Mouse (Mus musculus) right cerebral cortex, adult 18-20 months (tissue): ENCODE results near the gene Tmem199.
A peak's percentile ranks its signal among the peaks of the same experiment; 100 is the strongest.
"Not testable (repeated sequence)": the region's sequence is repeated elsewhere in the genome, so short reads cannot be mapped to it uniquely, and the experiment has no call there.

Source experiments
- DNase-seq: peaks from one replicate; pipeline ENCODE4 v3.0.0; 2022; ENCODE audit warnings: mixed read lengths

The Tmem199 gene

DNA sequence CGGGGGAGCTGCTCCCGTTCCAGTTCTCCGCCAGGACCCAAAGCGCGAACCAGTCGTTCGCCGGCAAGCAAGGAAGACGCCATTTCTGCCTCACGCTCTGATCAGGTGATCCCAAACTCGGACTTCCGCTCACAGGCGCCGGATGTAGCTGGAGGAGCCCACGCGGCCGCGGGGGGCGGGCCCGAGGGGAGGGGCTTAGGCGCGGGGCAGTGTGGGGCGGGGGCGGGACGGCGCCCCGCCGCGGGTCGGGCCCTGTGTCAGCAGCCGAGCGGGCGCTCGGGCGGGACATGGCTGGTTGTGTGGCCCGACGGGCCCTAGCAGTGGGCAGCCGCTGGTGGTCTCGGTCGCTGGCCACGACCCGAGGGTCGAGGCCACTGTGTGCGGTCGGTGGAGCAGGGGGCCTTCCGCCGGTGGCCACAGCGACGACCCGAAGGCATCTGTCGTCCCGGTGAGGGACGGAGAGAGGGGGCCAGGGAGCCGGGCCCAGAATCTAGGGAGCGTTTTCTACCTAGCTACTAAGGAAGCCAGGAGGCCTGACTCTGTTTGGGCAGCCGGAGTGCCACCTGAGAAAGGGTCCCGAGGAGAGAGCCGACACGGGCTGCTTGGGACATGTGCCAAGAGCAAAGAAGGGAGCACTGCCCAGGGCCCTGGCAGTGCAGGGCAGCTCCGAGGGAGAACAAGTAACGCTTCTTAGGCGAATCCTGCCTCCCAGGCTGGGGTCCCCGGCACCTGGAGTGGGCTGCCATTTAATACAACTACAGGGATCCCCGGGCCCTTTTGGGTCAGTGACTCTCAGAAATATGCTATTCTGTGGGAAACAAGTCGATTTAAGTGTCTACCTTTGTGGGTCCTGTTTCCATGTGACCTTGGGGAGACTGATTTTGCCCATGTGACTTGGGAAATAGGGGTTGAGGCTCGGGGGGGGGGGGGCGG lies at the start of gene Tmem199, which contains the start of gene Poldip2:
Gene Tmem199, minus strand, starts transcription at position 148 of the 933 bp plus-strand sequence.
Gene Poldip2, plus strand, starts transcription at position 169 of the 933 bp plus-strand sequence.
- peak; percentile 92 for DNase-seq

- peak; percentile 84 for DNase-seq
Observed at GRCm38 (mm10) chr11:78560447-78560846, 48.5 kb upstream of the Tmem199 start.

GRCm38 (mm10) chr11:78557241-78557640 lies 45.3 kb upstream of the Tmem199 start:
- no peak for DNase-seq

- DNase-seq, result no peak
Observed at GRCm38 (mm10) chr11:78556070-78556469, 44.1 kb upstream of the Tmem199 start.

DNA sequence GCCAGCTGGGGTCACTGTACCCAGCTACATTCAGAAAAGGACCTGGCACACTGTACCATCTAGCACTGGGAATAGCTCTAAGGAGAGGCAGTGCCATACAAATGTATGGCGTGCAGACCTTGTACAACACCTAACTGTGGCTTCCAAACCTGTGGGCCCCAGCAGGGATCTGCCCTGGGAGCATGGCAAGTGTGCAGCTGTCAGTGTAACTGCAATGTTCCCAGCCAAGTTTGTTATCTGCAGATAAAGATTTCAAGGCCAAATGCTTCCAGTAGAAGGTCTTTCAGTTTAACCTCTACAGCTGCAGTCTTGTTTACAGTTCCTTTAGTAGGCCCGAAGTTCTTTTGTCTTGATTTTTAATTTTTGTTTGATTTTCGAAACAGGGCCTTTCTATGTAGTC lies 43.7 kb upstream of the Tmem199 start:
- DNase-seq, result no peak

GRCm38 (mm10) chr11:78551059-78551398 lies 39.1 kb upstream of the Tmem199 start:
- no peak for DNase-seq

DNA sequence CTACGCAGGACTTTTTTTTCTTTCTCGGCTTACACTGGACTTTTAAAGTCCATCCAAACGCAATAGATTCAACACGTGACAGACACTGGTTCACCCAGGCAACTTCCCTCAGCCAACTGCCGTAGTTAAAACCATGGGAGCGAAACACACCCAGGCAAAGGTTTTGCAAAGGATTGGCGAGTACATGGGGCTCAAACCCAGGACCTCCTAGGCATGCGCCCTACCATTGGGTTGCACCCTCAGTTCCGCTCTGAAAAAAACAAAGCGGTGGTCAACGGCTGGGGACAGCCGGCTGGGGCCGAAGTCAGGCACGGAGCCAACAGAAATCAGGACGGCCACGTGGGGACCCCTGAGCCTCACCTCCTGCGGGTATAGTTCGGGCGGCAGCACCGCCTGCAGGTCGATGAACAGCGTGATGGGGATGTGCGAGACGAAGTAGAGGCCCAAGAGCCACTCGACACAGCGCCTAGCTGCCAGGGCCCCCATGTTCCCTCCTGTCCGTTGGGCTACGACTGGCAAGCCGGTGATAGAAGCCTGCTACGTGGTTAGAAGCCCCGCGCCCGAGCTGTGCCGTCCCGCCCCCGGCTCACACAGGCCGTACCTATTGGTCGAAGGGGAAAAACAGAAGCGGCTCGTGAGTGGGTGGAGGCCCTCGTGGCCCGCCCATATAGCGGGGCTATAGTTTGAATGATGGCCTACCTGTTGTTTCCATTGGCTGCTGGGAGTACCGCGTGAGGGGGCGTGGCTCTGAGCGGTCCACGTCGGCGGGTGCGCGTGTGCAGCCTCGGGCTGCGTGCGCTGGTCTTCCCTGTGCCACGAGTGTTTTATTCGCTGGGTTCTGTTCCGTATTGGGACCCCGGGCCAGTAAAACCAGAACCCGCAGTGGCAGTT lies 38.4 kb upstream of the Tmem199 start, which contains the start of gene Tmem97:
Gene Tmem97, minus strand, starts transcription at position 610 of the 891 bp plus-strand sequence.
- DNase-seq, result peak; percentile 97

- DNase-seq, result no peak
Observed at GRCm38 (mm10) chr11:78549491-78549987, 37.6 kb upstream of the Tmem199 start.

GRCm38 (mm10) chr11:78547718-78548460 lies 35.9 kb upstream of the Tmem199 start:
- DNase-seq, result no peak

DNA sequence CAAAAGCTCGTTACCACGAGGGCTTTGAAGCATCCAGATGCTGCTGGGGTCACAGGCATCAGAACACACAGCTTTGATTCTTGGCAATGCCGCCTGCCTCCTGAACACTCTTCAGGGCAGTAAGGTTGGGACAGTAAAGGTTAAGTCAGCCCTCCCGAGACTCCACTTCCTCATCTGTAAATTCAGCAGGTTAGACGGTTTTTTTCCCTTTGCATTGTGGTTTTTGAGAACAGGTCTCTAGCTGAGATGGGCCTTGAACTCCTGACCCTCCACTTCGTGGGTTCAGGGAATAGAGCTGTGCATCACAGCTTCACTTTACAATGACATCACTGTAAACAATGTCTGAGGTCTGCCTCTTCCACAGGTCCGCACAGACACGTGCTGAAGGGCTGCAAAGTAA lies 33.2 kb upstream of the Tmem199 start:
- no peak for DNase-seq

DNA sequence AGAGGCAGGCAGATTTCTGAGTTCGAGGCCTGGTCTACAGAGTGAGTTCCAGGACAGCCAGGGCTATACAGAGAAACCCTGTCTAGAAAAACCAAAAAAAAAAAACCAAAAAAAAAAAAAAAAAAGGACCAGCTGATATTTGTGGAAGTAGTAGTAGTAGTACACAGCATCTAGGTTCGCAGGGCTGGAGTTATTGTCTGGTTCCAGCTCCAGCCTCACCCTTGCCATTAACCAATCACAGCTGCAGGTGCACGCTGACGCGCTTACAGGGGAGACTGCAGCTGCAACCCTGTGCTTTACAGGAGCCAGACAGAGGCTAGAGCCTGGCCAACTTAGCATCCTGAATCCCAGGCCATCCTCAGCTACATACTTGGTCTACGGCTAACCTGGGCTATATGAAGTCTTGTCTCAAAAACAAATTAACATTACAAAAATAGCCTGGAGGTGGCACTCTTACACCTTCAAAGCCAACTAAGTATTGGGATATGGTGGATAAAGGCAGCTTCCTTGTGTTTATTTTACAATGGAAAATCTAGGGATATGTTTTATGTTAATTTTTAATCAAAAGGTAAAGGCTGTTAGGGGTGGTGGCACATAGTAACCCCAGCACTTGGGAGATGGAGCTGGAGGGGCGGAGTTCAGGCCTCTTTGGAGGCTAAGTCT lies 32.6 kb upstream of the Tmem199 start:
- DNase-seq, result no peak

- DNase-seq, result no peak
Observed at GRCm38 (mm10) chr11:78540358-78540757, 28.4 kb upstream of the Tmem199 start.

DNA sequence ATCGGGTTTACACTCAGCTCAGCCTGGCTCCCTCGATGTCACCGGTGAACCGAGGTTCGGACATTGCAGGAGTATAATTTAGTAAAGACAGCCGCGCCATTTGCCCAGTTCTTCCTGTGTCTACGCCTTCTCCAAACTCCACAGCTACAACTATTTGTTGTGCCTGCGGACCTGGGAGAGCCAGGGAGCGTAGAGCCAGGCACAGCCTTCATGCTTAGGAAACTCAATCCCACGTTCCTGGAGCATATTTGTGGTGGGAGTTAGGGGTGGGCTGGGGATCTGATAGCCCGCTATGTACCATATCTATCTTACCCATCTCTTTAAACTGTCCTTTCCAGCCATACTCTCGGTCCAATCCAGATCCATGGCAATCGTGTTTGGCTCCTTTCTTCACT lies 24.7 kb upstream of the Tmem199 start:
- no peak for DNase-seq

- DNase-seq, result peak; percentile 99
Observed at GRCm38 (mm10) chr11:78536080-78536689, 24.2 kb upstream of the Tmem199 start, which contains the start of the genes Tnfaip1 and Ift20. Tnfaip1 (minus strand) TSS chr11:78536332. Ift20 (plus strand) TSS chr11:78536361.

DNA sequence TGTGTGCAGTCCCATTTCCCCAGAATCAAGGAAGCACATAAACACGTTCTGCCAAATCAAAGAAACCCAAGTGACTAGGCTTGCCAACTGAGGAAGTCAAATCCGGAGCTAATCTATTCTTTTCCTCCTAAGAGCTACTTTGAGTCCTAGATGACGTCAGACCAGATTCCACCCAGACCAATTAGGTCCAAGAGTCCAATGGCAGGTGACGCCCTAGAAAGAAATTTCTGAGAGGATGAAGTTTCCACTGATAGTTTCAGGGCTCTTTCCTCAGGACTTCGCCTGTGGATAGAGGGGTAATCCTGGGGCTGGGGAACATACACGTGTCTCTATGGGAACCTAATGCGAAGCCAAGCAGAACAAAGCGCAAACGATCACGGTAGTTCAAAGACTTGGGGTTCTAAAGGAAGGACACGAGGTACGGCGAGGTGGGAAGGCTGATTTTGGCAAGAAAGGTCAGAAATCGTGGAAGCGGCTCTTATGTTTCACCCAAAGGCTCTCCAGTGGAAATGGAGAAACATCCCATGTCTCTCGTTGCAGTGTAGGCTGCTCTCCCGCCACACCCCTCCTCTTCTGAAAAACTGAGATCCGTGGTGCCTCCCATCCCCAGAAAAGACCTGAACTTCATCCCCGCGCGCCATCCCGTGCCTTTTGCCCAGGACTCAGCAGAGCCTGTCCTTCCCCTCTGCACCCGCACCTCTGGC lies 23.6 kb upstream of the Tmem199 start:
- DNase-seq, result no peak

DNA sequence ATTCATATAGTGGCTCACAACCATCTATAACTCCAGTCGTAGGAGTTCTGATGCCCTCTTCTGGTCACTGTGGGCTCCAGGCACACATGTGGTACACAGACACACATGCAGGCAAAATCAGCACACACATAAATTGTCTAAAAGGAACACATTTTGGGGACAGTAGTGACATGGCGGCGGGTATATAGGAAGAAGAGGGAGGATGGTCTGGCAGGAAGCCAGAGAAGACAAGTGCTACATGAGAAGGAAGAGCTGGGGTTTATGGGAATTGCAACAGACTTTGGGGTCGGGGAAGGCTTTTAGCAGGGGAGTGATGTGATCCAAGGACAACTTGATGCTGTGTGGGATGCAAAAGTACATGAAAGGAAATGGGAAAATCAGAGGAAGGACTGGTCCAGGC lies 22.5 kb upstream of the Tmem199 start:
- DNase-seq, result no peak

DNA sequence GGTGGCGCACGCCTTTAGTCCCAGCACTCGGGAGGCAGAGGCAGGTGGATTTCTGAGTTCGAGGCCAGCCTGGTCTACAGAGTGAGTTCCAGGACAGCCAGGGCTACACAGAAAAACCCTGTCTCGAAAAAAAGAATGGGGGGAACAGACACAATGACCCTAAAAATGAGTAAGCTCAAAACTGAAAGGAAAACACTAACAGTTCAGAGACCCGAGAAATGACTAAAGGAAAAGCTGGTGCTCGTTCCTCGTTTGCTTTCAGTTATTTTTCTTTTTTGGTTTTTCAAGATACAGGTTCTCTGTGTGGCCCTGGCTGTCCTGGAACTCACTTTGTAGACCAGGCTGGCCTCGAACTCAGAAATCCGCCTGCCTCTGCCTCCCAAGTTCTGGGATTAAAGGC lies 19.5 kb upstream of the Tmem199 start:
- not testable (repeated sequence) for DNase-seq

- no peak for DNase-seq
Observed at GRCm38 (mm10) chr11:78531046-78531445, 19.1 kb upstream of the Tmem199 start.

DNA sequence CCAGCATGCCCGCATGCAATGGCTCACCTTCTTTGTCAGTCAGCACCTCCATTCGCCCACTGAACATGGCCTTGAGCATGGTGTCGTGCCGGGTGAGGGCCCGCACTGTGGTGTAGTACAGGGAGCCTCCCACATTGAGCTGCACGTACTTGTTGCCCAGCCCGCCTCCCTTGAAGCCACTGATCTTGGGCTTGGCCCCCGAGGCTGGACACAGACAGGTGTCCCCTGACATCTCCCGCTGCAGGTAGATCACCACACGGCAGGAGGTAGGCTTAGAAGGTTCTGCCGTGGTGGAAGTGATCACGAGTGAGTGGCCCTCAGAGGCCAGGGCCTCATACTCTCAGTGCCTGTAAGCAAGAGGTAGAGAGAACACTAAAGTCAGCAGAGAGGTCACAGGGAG lies 18.0 kb upstream of the Tmem199 start:
- DNase-seq, result no peak

DNA sequence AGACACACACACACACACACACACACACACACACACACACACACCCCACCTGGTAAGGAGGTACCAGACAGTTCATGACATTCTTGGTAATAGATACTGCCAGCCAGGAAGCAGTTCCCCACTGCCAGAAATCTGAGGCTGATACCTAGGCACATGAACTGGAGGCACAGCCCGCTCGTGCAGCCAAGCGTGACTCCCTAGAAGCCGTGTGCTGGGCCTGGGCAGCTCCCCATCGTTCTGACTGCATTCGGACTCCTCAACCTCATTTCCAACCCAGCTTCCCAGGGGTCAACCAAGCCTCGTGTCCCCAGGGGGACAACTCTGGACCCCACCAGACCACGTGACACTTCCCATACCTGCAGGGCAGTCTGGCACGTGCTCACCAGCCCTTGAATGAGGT lies 16.7 kb upstream of the Tmem199 start:
- DNase-seq, result no peak

GRCm38 (mm10) chr11:78524838-78525237 lies 12.9 kb upstream of the Tmem199 start:
- no peak for DNase-seq
